Mouse (Mus musculus): ENCODE data around the gene Nlrp9b. TPM values are rescaled to one million over a fixed set of nuclear protein-coding genes. Genes with fewer than 3 reads are reported as not detected.
"Not testable (repeated sequence)": the region's sequence is repeated elsewhere in the genome, so short reads cannot be mapped to it uniquely, and the experiment has no call there.

Nlrp9b gene
- not detected for total RNA-seq (2021)
- long read RNA-seq, result 0 reads

- DNase-seq (ENCODE audit: low spot score in 2 of 2), result not testable (repeated sequence)
Observed at GRCm38 (mm10) chr7:19991165-19991564, at the start of gene Nlrp9b. TSS of gene Nlrp9b (plus strand) at chr7:19991465.

- DNase-seq (ENCODE audit: low spot score in 2 of 2), result no peak
Observed at GRCm38 (mm10) chr7:19944709-19945108, 46.6 kb upstream of the Nlrp9b start.

GRCm38 (mm10) chr7:19945201-19945600 is 46.1 kb upstream of the Nlrp9b start:
- no peak for DNase-seq (ENCODE audit: low spot score in 2 of 2)

- no peak for DNase-seq (ENCODE audit: low spot score in 2 of 2)
Observed at GRCm38 (mm10) chr7:19945821-19946515, 45.3 kb upstream of the Nlrp9b start.

GRCm38 (mm10) chr7:19948956-19949355 is 42.3 kb upstream of the Nlrp9b start:
- no peak for DNase-seq (ENCODE audit: low spot score in 2 of 2)

GRCm38 (mm10) chr7:19949996-19950395 is 41.3 kb upstream of the Nlrp9b start:
- DNase-seq (ENCODE audit: low spot score in 2 of 2), result no peak

- no peak for DNase-seq (ENCODE audit: low spot score in 2 of 2)
Observed at GRCm38 (mm10) chr7:19950589-19950988, 40.7 kb upstream of the Nlrp9b start, which contains the start of gene Igsf23. TSS of gene Igsf23 (minus strand) at chr7:19950756.

GRCm38 (mm10) chr7:19952320-19952986 is 38.8 kb upstream of the Nlrp9b start:
- no peak for DNase-seq (ENCODE audit: low spot score in 2 of 2)

GRCm38 (mm10) chr7:19953054-19953453 is 38.2 kb upstream of the Nlrp9b start:
- DNase-seq (ENCODE audit: low spot score in 2 of 2), result no peak

- no peak for DNase-seq (ENCODE audit: low spot score in 2 of 2)
Observed at GRCm38 (mm10) chr7:19955861-19956260, 35.4 kb upstream of the Nlrp9b start.

GRCm38 (mm10) chr7:19956341-19956781 is 34.9 kb upstream of the Nlrp9b start:
- DNase-seq (ENCODE audit: low spot score in 2 of 2), result peak; percentile 77 to 95

GRCm38 (mm10) chr7:19962423-19962822 is 28.8 kb upstream of the Nlrp9b start:
- no peak for DNase-seq (ENCODE audit: low spot score in 2 of 2)

GRCm38 (mm10) chr7:19964985-19965579 is 26.2 kb upstream of the Nlrp9b start, which contains the start of gene Ceacam20:
TSS of gene Ceacam20 (plus strand) at chr7:19965412.
- no peak for DNase-seq (ENCODE audit: low spot score in 2 of 2)

- DNase-seq (ENCODE audit: low spot score in 2 of 2), result no peak
Observed at GRCm38 (mm10) chr7:19969106-19969505, 22.2 kb upstream of the Nlrp9b start.

- DNase-seq (ENCODE audit: low spot score in 2 of 2), result no peak
Observed at GRCm38 (mm10) chr7:19969541-19970090, 21.6 kb upstream of the Nlrp9b start.

- DNase-seq (ENCODE audit: low spot score in 2 of 2), result no peak
Observed at GRCm38 (mm10) chr7:19970196-19970595, 21.1 kb upstream of the Nlrp9b start.

GRCm38 (mm10) chr7:19971516-19971915 is 19.7 kb upstream of the Nlrp9b start:
- no peak for DNase-seq (ENCODE audit: low spot score in 2 of 2)

- DNase-seq (ENCODE audit: low spot score in 2 of 2), result not testable (repeated sequence)
Observed at GRCm38 (mm10) chr7:19996721-19997120, 5.5 kb downstream of the Nlrp9b start.

GRCm38 (mm10) chr7:20009987-20010386 is 18.7 kb downstream of the Nlrp9b start:
- DNase-seq (ENCODE audit: low spot score in 2 of 2), result no peak

- DNase-seq (ENCODE audit: low spot score in 2 of 2), result not testable (repeated sequence)
Observed at GRCm38 (mm10) chr7:20064100-20064499, 72.8 kb downstream of the Nlrp9b start.

- DNase-seq (ENCODE audit: low spot score in 2 of 2), result not testable (repeated sequence)
Observed at GRCm38 (mm10) chr7:20078118-20078517, 86.9 kb downstream of the Nlrp9b start.

GRCm38 (mm10) chr7:20099380-20099779 is 108.1 kb downstream of the Nlrp9b start, which contains the start of gene Vmn1r91:
TSS of gene Vmn1r91 (plus strand) at chr7:20099680.
- not testable (repeated sequence) for DNase-seq (ENCODE audit: low spot score in 2 of 2)

Measured in layer of hippocampus, adult 18-20 months (tissue).